Mouse (Mus musculus) stomach, embryonic 16.5 days (tissue): ENCODE results near the gene Gm7942. TPM values are rescaled to one million over a fixed set of nuclear protein-coding genes. Genes with fewer than 3 reads are reported as not detected.
"Not testable (repeated sequence)": the region's sequence is repeated elsewhere in the genome, so short reads cannot be mapped to it uniquely, and the experiment has no call there.

Source experiments
- ATAC-seq: fragments of 200-750 bp; cut with Nextera tagmentation; 2 replicates; pipeline ENCODE4 v1.8.0; 2017; ENCODE audit warnings: moderate number of reproducible peaks, moderate TSS enrichment; ENCODE audit not compliant: insufficient read depth, low FRiP score
- H3K27ac ChIP-seq: fragments of 300-500 bp; sonication (generic); 2 replicates; pipeline ENCODE4 v1.5.1; 2014; ENCODE audit warnings: low read length
- H3K27me3 ChIP-seq: fragments of 300-500 bp; sonication (generic); 2 replicates; pipeline ENCODE4 v1.6.1; 2014; ENCODE audit warnings: low read length, control low read depth, mixed read lengths; ENCODE audit not compliant: control insufficient read depth, insufficient read depth
- H3K36me3 ChIP-seq: fragments of 300-500 bp; sonication (generic); 2 replicates; pipeline ENCODE4 v1.6.1; 2014; ENCODE audit warnings: low read length; ENCODE audit not compliant: control insufficient read depth, insufficient read depth
- H3K4me1 ChIP-seq: fragments of 300-500 bp; sonication (generic); 2 replicates; pipeline ENCODE4 v1.6.1; 2014; ENCODE audit warnings: low read length, control low read depth, mixed read lengths; ENCODE audit not compliant: control insufficient read depth, insufficient read depth
- H3K4me2 ChIP-seq: fragments of 300-500 bp; sonication (generic); 2 replicates; pipeline ENCODE4 v1.6.1; 2014; ENCODE audit warnings: low read depth, low read length, mixed read lengths
- H3K4me3 ChIP-seq: fragments of 300-500 bp; sonication (generic); replicated peaks from 2 replicates; pipeline ENCODE4 v1.5.1; 2014; ENCODE audit warnings: mild to moderate bottlenecking, low read length
- H3K9ac ChIP-seq: fragments of 300-500 bp; sonication (generic); 2 replicates; pipeline ENCODE4 v1.6.1; 2014; ENCODE audit warnings: low read length
- H3K9me3 ChIP-seq: fragments of 300-500 bp; sonication (generic); replicated peaks from 2 replicates; pipeline ENCODE4 v1.6.1; 2016; ENCODE audit warnings: low read length, control low read depth; ENCODE audit not compliant: control insufficient read depth
- WGBS: fragments of 180-500 bp; shearing (Covaris S2); extraction: QIAGEN DNeasy Blood & Tissue Kit; methylation state at CpG from one replicate; pipeline ENCODE4 v1.1.7; 2014; 5-methylcytosine and 5-hydroxymethylcytosine counted together
- polyA plus RNA-seq: library from polyadenylated mRNA; unstranded; fragments of >200 nt; fragmentation: Nextera tagmentation; extraction: Ambion mirVana; gene quantifications from 2 replicates; pipeline ENCODE4 v1.2.1, GENCODE M21; 2015

Gene Gm7942
- polyA plus RNA-seq: not detected in 2 replicates

- WGBS: no CpG with 5 or more reads among the region's 3 CpGs
- H3K27ac ChIP-seq, ATAC-seq, H3K4me1 ChIP-seq, H3K27me3 ChIP-seq, H3K36me3 ChIP-seq, H3K9ac ChIP-seq, H3K4me2 ChIP-seq, H3K9me3 ChIP-seq, H3K4me3 ChIP-seq: not testable (repeated sequence)
Measured at GRCm38 (mm10) chr5:95106638-95107037, at the start of gene Gm7942. Gm7942 (plus strand) TSS chr5:95106938.

Other genes with a start within 250 kb of the Gm7942 start
- gene Gm3183, start 241.5 kb upstream of the Gm7942 start, polyA plus RNA-seq: not detected in 2 replicates
- not detected in 2 replicates for gene Gm6367, start 118.3 kb upstream of the Gm7942 start, polyA plus RNA-seq
- not detected in 2 replicates for gene Gm16513, start 75.7 kb downstream of the Gm7942 start, polyA plus RNA-seq
- gene Gm10424, start 165.8 kb downstream of the Gm7942 start, polyA plus RNA-seq: not detected in 2 replicates
- not detected in 2 replicates for gene Gm3259, start 199.0 kb downstream of the Gm7942 start, polyA plus RNA-seq